Mouse (Mus musculus) heart, adult 2 months (tissue): ENCODE measurements around the gene Rab11fip4.

Experiments
- CTCF ChIP-seq: fragments of 200-600 bp; IDR thresholded peaks from 2 replicates; pipeline ENCODE4 v1.8.1; 2022; ENCODE audit warnings: antibody characterized with exemption, mild to moderate bottlenecking, moderate library complexity
- EP300 ChIP-seq: fragments of 200-500 bp; IDR thresholded peaks from 2 replicates; pipeline ENCODE4 v1.6.1; 2011; ENCODE audit warnings: low read depth, low read length, control low read depth; ENCODE audit not compliant: insufficient read depth
- POLR2A ChIP-seq: fragments of 200-500 bp; IDR thresholded peaks from 2 replicates; pipeline ENCODE4 v1.6.1; 2011; ENCODE audit warnings: mild to moderate bottlenecking, low read depth, low read length, control low read depth; ENCODE audit not compliant: insufficient read depth

DNA sequence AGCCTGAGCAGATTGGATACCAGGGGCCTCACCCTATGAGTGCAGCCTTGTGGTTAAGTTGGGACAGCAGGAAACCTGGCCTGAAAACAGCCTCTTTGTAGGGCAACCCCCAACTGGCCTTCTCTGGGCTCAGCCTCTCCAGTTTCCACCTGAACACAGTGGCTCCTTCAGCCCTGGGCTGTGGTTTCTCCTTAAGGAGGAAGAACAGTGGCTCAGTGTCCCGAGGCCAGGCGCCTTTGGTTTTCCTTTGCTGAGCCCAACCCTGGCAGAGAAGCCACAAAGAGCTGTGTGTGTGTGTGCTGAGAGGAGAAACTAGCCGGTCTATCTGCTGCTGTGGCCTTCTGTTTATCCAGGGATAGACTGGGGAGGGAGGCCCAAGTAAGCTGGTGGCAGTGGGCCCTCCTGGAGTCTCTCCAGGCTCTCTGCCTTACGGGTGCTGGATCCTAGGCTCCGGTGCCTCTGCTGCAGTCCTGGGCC is 59.4 kb downstream of the Rab11fip4 start:
- TF ChIP-seq CTCF (no peak), EP300 (no peak), POLR2A (no peak)
